Mouse (Mus musculus) C2C12 (cell line): Measurements from ENCODE around the gene Zc3h12b. TPM values are rescaled to one million over a fixed set of nuclear protein-coding genes. Genes with fewer than 3 reads are reported as not detected.

Source experiments
- H3K27me3 ChIP-seq: one replicate; pipeline ENCODE4 v1.6.1; 2011; ENCODE audit not compliant: control insufficient read depth, insufficient read depth, insufficient read length
- H3K36me3 ChIP-seq: one replicate; pipeline ENCODE4 v1.6.1; 2011; ENCODE audit not compliant: control insufficient read depth, insufficient read depth
- H3K4me3 ChIP-seq: one replicate; pipeline ENCODE4 v1.5.1; 2011; ENCODE audit warnings: mild to moderate bottlenecking, control low read depth; ENCODE audit not compliant: poor library complexity, insufficient read depth, severe bottlenecking
- H3K79me2 ChIP-seq: one replicate; pipeline ENCODE4 v1.6.1; 2011; ENCODE audit not compliant: control insufficient read depth, insufficient read depth
- H3K79me3 ChIP-seq: one replicate; pipeline ENCODE4 v1.6.1; 2011; ENCODE audit warnings: low read depth, control low read depth
- H3ac ChIP-seq: one replicate; pipeline ENCODE3; 2011; ENCODE audit warnings: low read depth; ENCODE audit not compliant: control insufficient read depth, insufficient read length
- CEBPB ChIP-seq: IDR thresholded peaks from one replicate; pipeline ENCODE4 v1.6.1; 2011; ENCODE audit warnings: low read depth, mild to moderate bottlenecking, control low read depth, moderate library complexity
- CTCF ChIP-seq: IDR thresholded peaks from one replicate; pipeline ENCODE4 v1.5.1; 2011; ENCODE audit not compliant: control insufficient read depth, insufficient read depth, insufficient read length
- FOSL1 ChIP-seq: IDR thresholded peaks from one replicate; pipeline ENCODE4 v1.8.0; 2011; ENCODE audit warnings: mild to moderate bottlenecking, low read length; ENCODE audit not compliant: poor library complexity, insufficient read depth, severe bottlenecking
- MAX ChIP-seq: IDR thresholded peaks from one replicate; pipeline ENCODE4 v1.6.1; 2011; ENCODE audit warnings: mild to moderate bottlenecking, control low read depth
- MYOD1 ChIP-seq: IDR thresholded peaks from one replicate; pipeline ENCODE4 v1.6.1; 2011; ENCODE audit warnings: low read depth; ENCODE audit not compliant: control insufficient read depth, insufficient read length
- USF1 ChIP-seq: IDR thresholded peaks from one replicate; pipeline ENCODE4 v1.6.1; 2011; ENCODE audit warnings: low read depth, mild to moderate bottlenecking, control low read depth, moderate library complexity
- polyA plus RNA-seq: library from polyadenylated mRNA; unstranded; fragments of >200 nt; fragmentation: generic; extraction: Trizol; gene quantifications from one replicate; pipeline ENCODE4 v1.2.1, GENCODE M21; 2012; ENCODE audit warnings: missing spikeins

Gene Zc3h12b
- polyA plus RNA-seq, 1 experiment, result 0.33 TPM

DNA sequence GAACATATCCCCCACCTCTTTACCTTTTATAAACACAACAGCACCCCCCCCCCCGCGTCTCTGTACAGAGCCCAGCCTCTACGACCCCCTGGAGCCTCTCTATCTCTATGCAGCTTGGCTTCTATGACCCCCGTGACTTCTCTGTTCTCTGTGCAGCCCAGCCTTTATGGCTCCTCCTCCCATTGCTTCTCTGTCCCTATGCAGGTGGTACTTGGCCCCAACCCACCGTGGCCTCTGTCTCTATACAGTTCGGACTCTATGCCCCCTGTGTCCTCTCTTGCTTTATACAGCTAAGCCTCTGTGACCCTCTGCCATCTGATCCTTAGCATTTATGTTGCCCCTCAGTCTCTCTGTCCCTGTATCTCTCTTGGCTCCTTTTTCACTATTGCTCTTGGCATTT lies 257.6 kb downstream of the Zc3h12b start:
- H3K36me3 ChIP-seq, result no peaks in the 10 kb centered on the region
- no peak overlapping the region for H3ac ChIP-seq
- TF ChIP-seq USF1 (no peak), CEBPB (no peak), FOSL1 (no peak), MAX (no peak)
- H3K79me3 ChIP-seq, result no peaks in the 10 kb centered on the region
- H3K79me2 ChIP-seq, result no peaks in the 10 kb centered on the region
- H3K4me3 ChIP-seq, result no peak overlapping the region
- H3K27me3 ChIP-seq, result no peaks in the 10 kb centered on the region

DNA sequence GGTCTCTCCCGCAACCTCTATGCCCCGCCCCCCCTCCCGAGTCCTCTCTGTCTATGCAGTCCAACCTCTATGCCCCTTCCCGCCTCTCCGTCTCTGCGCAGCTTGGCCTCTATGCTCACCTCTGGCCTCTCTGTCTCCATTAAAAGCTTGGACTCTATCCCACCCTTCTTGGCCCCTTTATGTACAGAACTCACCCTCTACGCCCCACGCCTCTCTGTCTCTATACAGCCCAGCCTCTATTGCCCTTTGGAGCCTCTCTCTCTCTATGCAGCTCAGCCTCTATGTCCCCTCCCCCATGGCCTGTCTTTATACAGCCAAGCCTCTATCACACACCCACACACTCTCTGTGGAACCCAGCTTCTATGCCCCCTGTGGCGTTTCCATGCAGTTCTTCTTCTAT lies 258.5 kb downstream of the Zc3h12b start:
- TF ChIP-seq CTCF (no peak), MYOD1 (no peak), USF1 (no peak), FOSL1 (no peak)
- Histone ChIP-seq H3K79me2 (no peaks in the 10 kb centered on the region), H3K79me3 (no peaks in the 10 kb centered on the region), H3K27me3 (no peaks in the 10 kb centered on the region), H3K4me3 (no peak overlapping the region), H3K36me3 (no peaks in the 10 kb centered on the region), H3ac (no peak overlapping the region)

Other genes starting within 250 kb of the Zc3h12b start
- not detected for gene Asb12, start 153.7 kb upstream of the Zc3h12b start, polyA plus RNA-seq
- gene Pfn5, start 153.6 kb upstream of the Zc3h12b start, polyA plus RNA-seq, result not detected
- gene Zc4h2, start 53.2 kb upstream of the Zc3h12b start, polyA plus RNA-seq, result 3.1 TPM
- gene Las1l, start 245.3 kb downstream of the Zc3h12b start, polyA plus RNA-seq, result 26.4 TPM